Mouse (Mus musculus): ENCODE data around the gene Vps25.

The Vps25 gene

GRCm38 (mm10) chr11:101245855-101246701 is 7.4 kb upstream of the Vps25 start, which contains the start of gene Ramp2:
TSS of gene Ramp2 (plus strand) at chr11:101246028.
- DNase-seq, result peak; percentile 80 to 87

GRCm38 (mm10) chr11:101246702-101247012 is 6.8 kb upstream of the Vps25 start:
- DNase-seq, result no peak

DNA sequence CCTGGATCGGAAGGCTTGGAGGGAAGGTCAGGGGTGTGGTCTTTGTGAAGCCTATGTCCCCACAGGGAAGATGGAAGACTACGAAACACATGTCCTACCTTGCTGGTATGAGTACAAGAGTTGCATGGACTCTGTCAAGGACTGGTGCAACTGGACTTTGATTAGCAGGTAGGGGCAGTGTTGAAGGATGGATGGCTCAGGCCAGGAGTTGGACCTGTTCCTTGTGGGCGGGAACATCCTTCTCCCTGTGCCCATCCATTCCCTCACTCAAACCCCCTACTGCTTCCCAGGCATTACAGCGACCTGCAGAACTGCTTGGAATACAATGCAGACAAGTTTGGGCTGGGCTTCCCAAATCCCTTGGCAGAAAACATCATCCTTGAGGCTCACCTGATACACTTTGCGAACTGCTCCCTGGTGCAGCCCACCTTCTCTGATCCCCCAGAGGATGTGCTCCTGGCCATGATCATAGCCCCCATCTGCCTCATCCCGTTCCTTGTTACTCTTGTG is 5.9 kb upstream of the Vps25 start:
- peak in 1 of 2 experiments; percentile 26 for DNase-seq

DNA sequence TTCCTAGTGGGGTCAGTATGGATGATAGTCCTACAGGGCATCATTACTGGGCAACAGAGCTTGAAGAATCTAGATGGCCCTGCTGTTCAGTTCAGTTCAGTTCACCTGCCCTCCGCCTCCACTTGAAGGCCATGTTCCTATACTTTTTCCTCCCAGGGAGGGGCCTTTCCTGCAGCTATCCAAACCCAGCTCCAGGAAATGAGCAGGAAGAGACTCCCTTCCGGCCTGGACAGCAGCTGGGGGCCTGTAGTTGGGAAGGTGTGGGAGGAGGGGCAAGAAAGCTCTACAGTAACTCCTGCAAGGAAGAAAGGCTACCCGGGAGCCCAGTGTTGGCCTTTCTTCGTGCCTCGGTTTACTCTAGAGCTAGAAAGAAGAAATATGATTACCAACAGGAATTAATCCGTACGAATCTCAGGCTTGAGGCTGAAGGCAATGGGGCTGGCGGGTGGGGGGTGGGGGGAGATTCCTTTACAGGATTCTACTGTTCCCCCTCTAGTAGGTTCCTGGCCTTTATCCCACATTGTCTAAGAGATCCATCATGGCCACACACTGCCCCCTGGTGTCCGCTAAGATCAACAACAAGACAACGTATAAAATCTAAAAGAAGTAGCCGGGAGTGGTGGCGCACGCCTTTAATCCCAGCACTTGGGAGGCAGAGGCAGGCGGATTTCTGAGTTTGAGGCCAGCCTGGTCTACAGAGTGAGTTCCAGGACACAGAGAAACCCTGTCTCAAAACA is 5.1 kb upstream of the Vps25 start:
- DNase-seq, result peak; percentile 82 to 86

DNA sequence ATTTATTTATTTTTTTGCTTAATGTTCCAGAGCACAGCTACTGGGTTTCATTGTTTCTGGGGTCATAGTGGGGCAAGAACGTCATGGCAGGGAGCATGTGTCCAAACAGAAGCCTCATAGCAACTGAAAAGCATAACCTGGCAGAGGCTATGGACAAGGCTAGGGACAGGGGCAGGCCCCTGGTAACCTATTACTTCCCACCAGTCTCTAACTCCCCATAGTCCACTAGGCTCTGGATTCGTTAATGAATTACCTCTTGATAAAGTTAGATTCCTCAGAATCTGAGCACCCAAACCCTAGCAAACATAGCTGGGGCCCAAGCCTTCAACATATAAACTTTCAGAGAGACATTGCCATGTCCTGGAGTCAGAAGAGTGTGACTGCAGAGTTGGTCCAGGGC is 2.5 kb upstream of the Vps25 start:
- peak in 1 of 2 experiments; percentile 28 for DNase-seq

- peak in 1 of 2 experiments; percentile 25 for DNase-seq
These were observed 566 bp upstream of the Vps25 start for GRCm38 (mm10) chr11:101252941-101253340.

- no peak for DNase-seq
These were observed 2.6 kb downstream of the Vps25 start for GRCm38 (mm10) chr11:101255826-101256775.

- DNase-seq, result peak; percentile 73 to 83
These were observed 5.8 kb downstream of the Vps25 start for GRCm38 (mm10) chr11:101259261-101259712.

DNA sequence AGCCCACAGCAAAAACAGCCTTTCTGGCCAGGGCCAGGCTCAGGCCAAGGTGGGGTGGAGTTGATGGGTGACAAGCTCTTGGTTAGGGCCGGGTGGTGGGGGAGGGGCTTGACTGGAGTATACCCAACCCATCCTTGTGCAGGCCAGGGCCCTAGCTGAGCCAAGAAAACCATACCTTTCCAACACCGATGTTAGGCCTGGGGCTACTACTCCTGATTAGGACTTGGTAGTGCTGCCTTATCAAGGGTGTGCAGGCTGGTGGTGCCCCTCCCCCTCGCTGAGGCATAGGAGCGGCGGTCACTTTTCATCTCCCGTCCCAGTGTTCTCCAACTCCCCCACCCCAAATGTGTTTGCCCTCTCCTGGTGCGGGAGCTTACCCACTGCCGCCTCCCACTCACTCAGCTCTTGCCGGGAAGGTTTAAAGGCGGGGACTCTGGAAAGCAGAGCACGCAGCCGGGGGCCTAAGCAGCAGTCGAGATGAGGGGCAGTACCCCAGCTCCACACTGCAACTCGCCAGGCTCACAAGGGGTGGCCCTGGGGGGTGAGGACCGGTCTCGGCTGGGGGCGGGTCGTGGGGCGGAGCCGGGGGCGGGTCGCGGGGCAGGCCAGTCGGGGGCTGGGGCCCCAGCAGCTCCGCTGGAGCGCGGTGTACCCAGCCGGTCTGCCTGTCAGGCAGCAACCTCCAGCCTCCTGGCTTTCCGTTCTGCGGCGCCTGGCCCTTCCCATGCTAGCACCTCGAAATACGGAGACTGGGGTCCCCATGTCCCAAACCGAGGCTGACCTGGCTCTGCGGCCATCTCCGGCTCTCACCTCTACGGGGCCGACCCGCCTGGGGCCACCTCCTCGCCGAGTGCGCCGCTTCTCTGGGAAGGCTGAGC is 6.7 kb downstream of the Vps25 start, which contains the start of gene Wnk4:
Wnk4 (plus strand) TSS at position 620 of the 878 bp plus-strand sequence.
- DNase-seq, result peak; percentile 86 to 91

DNA sequence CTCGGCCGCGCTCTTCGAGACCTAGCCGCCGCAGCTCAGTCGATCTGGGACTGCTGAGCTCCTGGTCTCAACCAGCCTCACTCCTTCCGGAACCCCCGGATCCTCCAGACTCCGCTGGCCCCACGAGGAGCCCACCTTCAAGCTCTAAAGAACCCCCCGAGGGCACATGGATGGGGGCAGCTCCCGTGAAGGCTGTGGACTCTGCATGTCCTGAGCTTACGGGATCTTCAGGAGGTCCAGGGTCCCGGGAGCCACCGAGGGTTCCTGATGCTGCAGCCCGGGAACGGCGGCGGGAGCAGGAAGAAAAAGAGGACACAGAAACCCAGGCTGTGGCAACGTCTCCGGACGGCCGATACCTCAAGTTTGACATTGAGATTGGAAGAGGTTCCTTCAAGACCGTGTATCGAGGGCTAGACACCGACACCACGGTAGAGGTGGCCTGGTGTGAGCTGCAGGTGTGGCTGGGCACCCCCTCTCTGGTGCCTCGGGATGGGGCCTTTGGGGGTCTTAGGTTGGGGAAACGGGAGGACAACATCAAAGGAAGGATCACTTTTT is 7.4 kb downstream of the Vps25 start:
- no peak for DNase-seq

DNA sequence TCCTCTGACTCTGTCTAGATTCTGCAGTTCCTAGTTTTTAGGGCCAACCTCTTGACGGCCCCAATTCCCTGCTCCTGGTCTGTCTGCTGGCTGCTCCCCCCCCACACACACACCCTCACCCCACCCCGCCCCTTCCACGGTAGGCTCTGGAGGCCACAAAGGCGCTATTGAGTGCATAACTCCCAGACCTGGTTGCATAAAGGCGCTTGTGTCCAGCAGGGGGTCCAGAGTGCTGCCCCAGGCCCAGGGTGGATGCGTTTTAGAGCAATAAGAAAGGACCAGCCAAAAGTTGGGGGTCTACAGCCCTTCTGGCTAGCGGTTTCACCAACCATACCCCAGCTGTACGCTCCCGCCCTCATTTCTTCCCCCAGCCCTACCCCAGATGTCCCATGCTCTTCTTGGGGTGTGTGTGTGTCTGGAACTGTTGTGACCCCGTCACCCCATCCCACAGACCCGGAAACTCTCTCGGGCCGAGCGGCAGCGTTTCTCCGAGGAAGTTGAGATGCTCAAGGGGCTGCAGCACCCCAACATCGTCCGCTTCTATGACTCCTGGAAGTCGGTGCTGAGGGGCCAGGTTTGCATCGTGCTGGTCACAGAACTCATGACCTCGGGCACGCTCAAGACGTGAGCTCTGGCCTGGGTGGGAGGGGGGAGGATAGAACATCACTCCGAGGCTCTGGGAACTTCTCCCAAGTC is 8.9 kb downstream of the Vps25 start:
- peak in 1 of 2 experiments; percentile 63 for DNase-seq

DNA sequence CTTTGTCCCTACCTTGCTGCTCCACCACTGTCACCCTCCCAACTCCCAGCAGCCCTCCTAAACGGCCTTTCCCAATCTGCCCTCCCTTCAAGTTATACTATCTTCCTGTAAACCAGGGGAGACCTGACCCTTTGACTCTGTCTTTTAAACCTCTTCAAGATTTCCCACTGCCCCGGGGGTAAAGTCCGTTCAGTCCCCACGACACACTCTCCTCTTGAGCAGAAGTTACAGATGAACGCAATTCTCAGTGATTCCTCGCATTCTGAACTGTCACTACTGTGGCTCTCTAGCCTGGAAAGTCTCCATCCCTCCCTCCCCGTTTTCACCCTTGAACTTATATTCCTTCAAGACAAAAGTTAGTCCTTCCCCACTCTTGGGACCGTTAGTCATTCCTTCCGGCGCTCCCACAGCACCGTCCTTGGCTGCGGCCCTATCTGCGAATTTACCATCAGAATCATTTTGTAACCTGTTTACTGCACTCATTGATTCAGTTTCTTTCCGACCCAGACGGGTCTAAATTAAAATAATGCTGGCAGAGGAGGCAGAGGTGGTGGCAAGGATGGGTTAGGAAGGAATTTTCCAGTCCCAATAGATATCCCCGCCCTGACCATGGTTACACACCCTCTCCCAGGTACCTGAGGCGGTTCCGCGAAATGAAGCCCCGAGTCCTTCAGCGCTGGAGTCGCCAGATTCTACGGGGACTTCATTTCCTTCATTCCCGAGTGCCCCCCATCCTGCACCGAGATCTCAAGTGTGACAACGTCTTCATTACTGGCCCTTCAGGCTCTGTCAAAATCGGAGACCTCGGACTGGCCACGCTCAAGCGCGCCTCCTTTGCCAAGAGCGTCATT is 9.9 kb downstream of the Vps25 start:
- DNase-seq, result no peak

- DNase-seq, result no peak
These were observed 10.4 kb downstream of the Vps25 start for GRCm38 (mm10) chr11:101263989-101264280.

DNA sequence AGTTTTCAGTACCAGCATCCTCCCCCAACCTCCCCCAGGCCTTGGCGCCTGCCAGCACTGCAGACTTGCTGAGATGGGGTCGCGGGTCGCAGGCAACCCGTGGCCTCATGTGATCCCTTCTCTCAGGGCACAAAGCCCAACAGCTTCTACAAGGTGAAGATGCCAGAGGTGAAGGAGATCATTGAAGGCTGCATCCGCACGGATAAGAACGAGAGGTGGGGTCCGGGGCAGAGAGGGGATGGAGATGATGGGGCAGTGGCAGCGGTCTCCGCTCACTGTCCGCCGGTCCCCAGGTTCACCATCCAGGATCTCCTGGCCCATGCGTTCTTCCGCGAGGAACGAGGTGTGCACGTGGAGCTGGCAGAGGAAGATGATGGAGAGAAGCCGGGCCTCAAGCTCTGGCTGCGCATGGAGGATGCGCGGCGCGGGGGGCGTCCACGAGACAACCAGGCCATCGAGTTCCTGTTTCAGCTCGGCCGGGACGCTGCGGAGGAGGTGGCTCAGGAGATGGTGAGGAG is 11.5 kb downstream of the Vps25 start:
- peak in 1 of 2 experiments; percentile 36 for DNase-seq

DNA sequence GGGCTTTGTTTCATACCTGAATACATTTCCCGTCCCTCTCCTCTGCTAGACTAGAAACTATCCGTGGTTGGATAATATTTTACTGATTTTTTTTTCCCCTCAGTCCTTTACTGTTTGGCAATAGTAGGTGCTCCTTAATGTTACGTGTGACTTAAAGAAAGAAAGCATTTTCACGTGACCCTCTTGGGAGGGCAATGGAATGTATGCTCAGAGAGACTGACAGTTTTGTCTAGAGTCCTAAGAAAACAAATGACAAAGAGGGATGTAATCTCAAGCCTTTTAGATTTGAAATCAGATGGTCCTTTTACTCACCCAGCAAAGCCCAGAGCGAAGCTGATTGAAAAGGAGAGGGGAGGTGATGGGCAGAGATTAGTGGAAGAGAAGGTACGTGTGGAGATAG is 12.4 kb downstream of the Vps25 start:
- DNase-seq, result no peak

DNA sequence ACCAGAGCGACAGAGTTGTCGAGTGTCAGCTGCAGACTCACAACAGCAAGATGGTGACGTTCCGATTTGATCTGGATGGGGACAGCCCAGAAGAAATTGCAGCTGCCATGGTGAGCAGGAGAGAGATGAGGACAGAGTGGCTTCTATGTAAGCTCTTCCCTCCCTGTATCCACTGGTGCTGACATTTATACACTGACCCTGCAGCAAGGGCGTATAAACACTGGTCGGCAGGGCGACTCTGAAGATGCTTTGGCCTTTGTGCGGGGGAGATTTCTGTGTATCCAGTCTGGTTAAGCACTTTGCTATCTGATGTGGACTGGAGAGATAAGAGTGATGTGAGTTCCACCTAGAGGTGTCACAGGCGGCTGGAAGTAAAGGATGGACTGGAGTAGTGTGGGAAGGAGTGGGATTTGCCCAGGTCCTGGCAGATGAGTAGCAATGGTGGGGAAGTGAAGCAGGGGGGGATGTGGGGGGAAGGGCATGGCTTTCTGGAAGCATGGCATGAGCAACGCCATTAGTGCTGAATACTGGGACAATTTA is 16.1 kb downstream of the Vps25 start:
- DNase-seq, result peak; percentile 59 to 68

DNA sequence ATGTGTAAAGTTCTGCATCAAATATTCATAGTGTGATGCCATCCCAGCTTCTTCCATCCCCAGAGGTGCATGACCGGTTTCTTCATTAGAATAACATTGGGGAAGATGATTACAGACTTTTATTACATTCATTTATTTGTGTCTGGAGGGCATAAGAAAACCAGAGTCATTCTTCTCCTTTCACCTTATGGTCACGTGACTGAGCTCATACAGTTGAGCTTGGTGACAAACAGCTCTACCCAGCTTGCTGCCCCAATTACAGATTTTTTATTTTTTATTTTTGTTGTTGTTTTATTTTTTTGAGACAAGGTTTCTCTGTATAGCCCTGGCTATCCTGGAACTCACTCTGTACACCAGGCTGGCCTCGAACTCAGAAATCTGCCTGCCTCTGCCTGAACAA is 18.9 kb downstream of the Vps25 start:
- no peak for DNase-seq

DNA sequence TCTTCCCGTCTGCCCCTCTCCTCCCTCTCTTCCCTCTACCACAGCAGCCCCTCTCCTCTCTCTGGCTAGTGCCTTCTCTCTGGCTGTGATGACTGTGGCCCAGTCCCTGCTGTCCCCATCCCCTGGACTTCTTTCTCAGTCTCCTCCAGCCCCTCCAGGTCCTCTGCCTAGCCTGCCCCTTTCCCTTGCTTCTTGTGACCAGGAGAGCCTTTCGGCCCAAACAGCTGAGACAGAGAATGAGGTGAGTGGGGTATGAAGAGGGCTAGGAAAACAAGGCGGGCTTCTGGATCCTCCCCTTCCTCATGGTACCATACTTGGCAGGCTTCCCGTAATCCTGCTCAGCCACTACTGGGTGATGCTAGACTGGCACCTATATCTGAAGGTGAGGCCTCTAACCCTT is 21.8 kb downstream of the Vps25 start:
- DNase-seq, result no peak
